48 mouse cellular contexts compared by ENCODE assay signal in genomic region chr9:121911196-121911595, GRCm38 (mm10). TPM values are rescaled to one million over a fixed set of nuclear protein-coding genes. Genes with fewer than 3 reads are reported as not detected.
"Had no signal": no experiment of that assay in that cellular context is flagged by ENCODE, and none has a peak within 500 bp of the region (broad histone marks: within the 10 kb centered on the region; RNA-seq: fewer than 3 reads in every experiment).

No protein-coding gene starts in this region.

- H3K9ac ChIP-seq: heart, embryonic 12.5 days; heart, embryonic 13.5 days; heart, embryonic 15.5 days; hindbrain, embryonic 12.5 days; hindbrain, embryonic 13.5 days; hindbrain, embryonic 14.5 days; hindbrain, embryonic 15.5 days; intestine, embryonic 15.5 days; kidney, embryonic 15.5 days had no signal

- ATAC-seq: hindbrain, embryonic 16.5 days; hindbrain, postnatal 0 days; inflammation-experienced regulatory T-cells, adult 6 months; intestine, embryonic 15.5 days; intestine, embryonic 16.5 days; intestine, postnatal 0 days had no signal

- H3K4me2 ChIP-seq: heart, embryonic 11.5 days; heart, embryonic 12.5 days; heart, embryonic 13.5 days; heart, embryonic 15.5 days; hindbrain, embryonic 12.5 days; hindbrain, embryonic 13.5 days; hindbrain, embryonic 14.5 days; hindbrain, embryonic 15.5 days; intestine, embryonic 15.5 days; kidney, embryonic 15.5 days had no signal

- H3K4me1 ChIP-seq: heart, embryonic 12.5 days; heart, embryonic 13.5 days; heart, embryonic 15.5 days; hindbrain, embryonic 10.5 days; hindbrain, embryonic 12.5 days; hindbrain, embryonic 13.5 days; hindbrain, embryonic 15.5 days; intestine, embryonic 15.5 days; kidney, embryonic 15.5 days had no signal

- H3K27me3 ChIP-seq: heart, embryonic 13.5 days; heart, embryonic 15.5 days; hindbrain, embryonic 12.5 days; hindbrain, embryonic 13.5 days; hindbrain, embryonic 15.5 days; intestine, embryonic 15.5 days had no signal

- DNase-seq: heart, postnatal 10 days; heart, postnatal 14 days; heart, postnatal 4 days; kidney, adult 11 months; kidney, adult 18-20 months; kidney, adult 2 months; kidney, adult 8-10 months; kidney, adult 9 months; kidney, postnatal 10 days; kidney, postnatal 14 days; kidney, postnatal 25 days; kidney, postnatal 36 days; kidney, postnatal 4 days; layer of hippocampus, adult 9-11 months; layer of hippocampus, postnatal 36 days had no signal

- H3K4me3 ChIP-seq: heart, embryonic 10.5 days; heart, embryonic 12.5 days; heart, embryonic 13.5 days; heart, embryonic 15.5 days; hindbrain, embryonic 10.5 days; hindbrain, embryonic 12.5 days; hindbrain, embryonic 13.5 days; hindbrain, embryonic 15.5 days; intestine, embryonic 15.5 days; kidney, embryonic 15.5 days; layer of hippocampus, adult 2 months had no signal

- H3K27ac ChIP-seq: heart, embryonic 10.5 days; heart, embryonic 13.5 days; heart, embryonic 15.5 days; hindbrain, embryonic 10.5 days; hindbrain, embryonic 12.5 days; hindbrain, embryonic 13.5 days; hindbrain, embryonic 14.5 days; hindbrain, embryonic 15.5 days; hindbrain, postnatal 0 days; intestine, embryonic 15.5 days; kidney, embryonic 15.5 days; kidney, postnatal 0 days; layer of hippocampus, adult 2 months had no signal

- H3K36me3 ChIP-seq: heart, embryonic 10.5 days; heart, embryonic 12.5 days; heart, embryonic 13.5 days; heart, embryonic 15.5 days; hindbrain, embryonic 10.5 days; hindbrain, embryonic 12.5 days; hindbrain, embryonic 13.5 days; hindbrain, embryonic 15.5 days; intestine, embryonic 15.5 days; kidney, embryonic 15.5 days had no signal

- H3K9me3 ChIP-seq: heart, embryonic 10.5 days; heart, embryonic 12.5 days; heart, embryonic 13.5 days; heart, embryonic 15.5 days; hindbrain, embryonic 10.5 days; hindbrain, embryonic 12.5 days; hindbrain, embryonic 13.5 days; hindbrain, embryonic 15.5 days; intestine, embryonic 15.5 days; kidney, embryonic 15.5 days had no signal

RNA-seq across cellular contexts. Expression of gene Cyp8b1, which starts 4.9 kb away (rescaled TPM):
- total RNA-seq: heart, postnatal 10 days; heart, postnatal 25 days; heart, postnatal 4 days; hematopoietic stem cell, adult 5-6 weeks; hindbrain, postnatal 0 days; layer of hippocampus, adult 18-20 months; layer of hippocampus, adult 2 months; layer of hippocampus, adult 8-10 months; layer of hippocampus, postnatal 10 days; layer of hippocampus, postnatal 14 days; layer of hippocampus, postnatal 25 days; layer of hippocampus, postnatal 36 days; left cerebral cortex, adult 18-20 months had no signal
- polyA plus RNA-seq: heart, embryonic 10.5 days; heart, embryonic 11.5 days; heart, embryonic 12.5 days; heart, embryonic 13.5 days; heart, embryonic 14.5 days; heart, embryonic 15.5 days; heart, postnatal 0 days; hindbrain, embryonic 10.5 days; hindbrain, embryonic 11.5 days; hindbrain, embryonic 12.5 days; hindbrain, embryonic 13.5 days; hindbrain, embryonic 14.5 days; hindbrain, embryonic 15.5 days; hindbrain, embryonic 16.5 days; hindbrain, postnatal 0 days; inflammation-experienced regulatory T-cells, adult 6 months; intestine, embryonic 14.5 days; intestine, embryonic 15.5 days; intestine, embryonic 16.5 days; kidney, embryonic 14.5 days; kidney, embryonic 16.5 days; kidney, postnatal 0 days had no signal

RNA-seq across cellular contexts. Expression of gene Ackr2, which starts 13.0 kb away (rescaled TPM):
- total RNA-seq: hematopoietic stem cell, adult 5-6 weeks had no signal
- polyA plus RNA-seq: heart, embryonic 11.5 days; inflammation-experienced regulatory T-cells, adult 6 months had no signal

RNA-seq across cellular contexts. Expression of gene Fam198a, which starts 39.6 kb away (rescaled TPM):
- total RNA-seq: hematopoietic stem cell, adult 5-6 weeks had no signal
